Mouse (Mus musculus) retina, postnatal 1 day (tissue): ENCODE measurements at regions not wholly inside any gene's neighbourhood (a gene's known extent, or its start where the extent isn't known, plus 50 kb on each side); places are given as distances from the start of the nearest gene placed in this dataset.

Source experiments
- DNase-seq: peaks from one replicate; pipeline ENCODE4 v3.0.0-alpha.2; 2012

DNA sequence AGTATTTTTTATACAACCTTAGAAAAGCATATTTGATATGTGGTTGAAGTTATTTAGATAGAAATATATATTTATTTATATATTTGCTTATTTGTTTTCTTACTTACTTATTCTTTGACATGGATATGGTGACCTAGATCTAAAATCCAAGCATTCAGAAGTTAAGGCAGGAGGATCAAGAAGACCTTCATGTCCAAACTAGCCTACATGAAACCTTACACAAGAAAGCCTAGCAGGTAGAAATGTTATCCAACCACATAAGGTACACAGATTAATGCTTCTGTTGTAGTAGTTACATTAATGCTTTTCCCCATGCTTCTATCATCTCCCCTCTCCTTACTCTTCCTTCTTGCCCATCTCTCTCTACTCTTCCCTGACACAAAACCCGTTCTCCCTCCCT is 93.2 kb upstream of the Cpeb2 start:
- no peak for DNase-seq

DNA sequence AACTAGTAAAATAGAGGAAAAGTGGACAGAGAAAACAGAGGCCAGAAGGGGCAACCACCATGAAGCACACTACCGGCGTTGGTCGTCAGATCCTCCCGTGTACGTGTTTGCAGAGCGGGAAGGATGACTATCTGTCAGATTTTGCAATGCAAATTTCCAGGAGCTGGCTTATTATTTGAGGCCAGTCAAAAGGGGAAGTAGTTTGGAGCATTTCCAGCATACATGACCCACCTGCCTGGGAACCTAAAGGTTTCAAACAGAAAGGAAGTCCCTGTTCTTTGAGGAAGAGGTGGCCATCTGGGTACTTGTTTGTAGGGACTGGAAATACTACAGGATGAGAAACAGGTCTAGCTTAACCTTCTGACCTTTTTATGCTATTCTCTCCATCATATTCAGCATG is 87.0 kb upstream of the Cpeb2 start:
- DNase-seq, result no peak

DNA sequence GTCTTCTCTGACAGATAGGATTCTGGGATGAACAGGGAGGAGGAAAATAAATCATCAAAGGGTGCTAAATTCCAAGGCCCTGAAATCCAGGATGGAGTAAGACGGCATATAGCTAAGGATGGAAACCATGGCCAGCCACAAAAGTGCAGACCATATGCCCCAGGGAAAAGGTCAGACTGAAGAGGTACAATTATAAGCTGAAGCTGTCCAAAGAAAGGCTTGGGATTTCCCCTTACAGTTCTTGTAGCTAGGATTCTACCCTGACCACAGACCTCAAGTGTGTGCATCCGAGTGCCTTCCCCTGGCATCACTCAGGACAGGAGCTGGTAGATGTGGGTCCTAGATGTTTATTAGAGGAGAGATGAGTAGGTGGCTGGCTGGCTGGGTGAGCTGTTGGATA is 86.0 kb upstream of the Cpeb2 start:
- no peak for DNase-seq

DNA sequence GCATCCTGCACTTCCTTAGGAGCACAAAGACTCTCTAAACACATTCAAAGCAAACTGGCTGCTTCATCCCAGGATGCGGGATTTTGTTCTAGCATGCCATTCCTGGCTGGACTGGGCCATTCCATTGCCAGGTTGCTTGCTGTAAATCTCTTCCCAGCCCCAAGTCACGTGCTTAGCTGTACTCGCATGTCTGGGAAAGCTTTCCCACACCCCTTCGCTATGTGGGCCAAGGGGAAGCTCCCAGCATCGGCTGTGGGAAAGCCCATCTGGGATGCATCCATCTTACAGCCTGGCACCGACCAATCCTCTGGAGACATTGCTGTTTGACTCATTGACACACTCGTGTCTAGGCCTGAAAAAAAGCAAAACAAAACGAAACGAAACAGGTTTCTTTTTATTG is 84.5 kb upstream of the Cpeb2 start:
- DNase-seq, result peak; percentile 58

DNA sequence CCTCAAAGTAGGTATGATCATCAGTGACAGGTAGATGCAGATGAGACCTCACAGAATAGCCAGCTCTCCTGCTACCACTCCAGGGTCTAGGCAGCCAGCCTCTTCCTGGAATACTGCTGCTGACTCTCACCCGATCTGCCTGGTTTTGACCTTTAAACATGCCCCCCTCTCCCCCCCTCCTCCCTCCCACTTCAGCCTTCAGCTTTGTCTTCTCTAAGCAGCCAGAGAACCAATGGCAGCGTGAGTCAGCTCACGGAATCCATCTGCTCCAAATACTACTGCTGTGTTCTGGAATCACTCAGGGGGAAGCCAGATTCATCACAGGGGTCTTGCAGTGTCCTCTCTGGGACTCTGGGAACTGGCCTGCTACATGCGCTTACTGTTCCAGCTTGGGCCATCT is 83.4 kb upstream of the Cpeb2 start:
- peak; percentile 35 for DNase-seq

DNA sequence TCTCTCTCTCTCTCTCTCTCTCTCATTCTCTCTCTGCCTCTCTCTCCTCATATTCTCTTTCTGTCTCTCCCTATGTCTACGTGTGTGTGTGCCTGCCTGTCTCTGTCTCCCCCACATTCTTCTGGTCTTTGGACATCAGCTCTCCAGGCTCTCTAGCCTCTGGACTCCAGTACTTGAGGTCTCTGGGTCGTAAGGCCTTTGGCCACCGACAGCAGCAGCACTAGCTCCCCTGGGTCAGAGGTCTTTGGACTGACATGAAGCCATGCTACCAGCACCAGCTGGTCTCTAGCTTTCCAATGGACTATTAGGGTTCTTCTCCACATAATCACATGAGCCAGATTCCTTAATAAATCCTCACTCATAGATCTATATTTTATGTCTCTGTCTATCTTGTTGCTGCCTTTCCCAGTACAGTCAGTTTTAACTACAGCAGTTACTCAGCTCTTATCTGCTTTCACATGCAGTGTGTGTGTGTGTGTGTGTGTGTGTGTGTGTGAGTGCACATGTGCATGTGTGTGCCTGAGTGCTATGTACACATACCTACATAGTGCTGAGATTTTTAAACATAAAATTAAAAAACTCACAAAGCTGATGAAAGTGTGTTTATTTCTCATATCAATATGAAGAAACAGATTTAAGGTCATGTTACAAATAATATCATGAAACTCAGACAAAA is 81.7 kb upstream of the Cpeb2 start:
- no peak for DNase-seq

DNA sequence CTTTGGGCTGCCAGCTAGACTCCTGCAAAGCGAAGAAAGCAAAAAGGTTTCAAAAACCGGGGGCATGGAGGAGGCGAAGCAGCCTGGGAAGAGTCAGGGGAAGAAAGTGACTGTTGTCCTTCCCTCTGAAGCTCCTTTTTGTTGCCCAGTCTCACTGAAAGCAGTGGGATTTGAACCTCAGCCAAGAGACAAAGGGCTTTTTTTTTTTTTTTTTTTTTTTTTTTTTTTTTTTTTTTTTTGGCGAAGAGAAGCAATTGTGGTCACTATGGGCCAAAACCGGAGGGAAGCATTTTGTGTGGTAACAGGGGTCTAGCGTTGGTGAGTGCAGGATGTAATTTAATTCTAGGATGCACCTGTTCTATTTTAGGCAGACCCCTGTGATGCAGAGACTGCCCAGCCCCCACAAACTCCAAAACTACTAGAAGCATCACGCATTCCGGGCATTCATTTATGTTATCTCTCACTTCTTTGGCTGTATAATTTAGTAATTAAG is 80.8 kb upstream of the Cpeb2 start:
- no peak for DNase-seq

DNA sequence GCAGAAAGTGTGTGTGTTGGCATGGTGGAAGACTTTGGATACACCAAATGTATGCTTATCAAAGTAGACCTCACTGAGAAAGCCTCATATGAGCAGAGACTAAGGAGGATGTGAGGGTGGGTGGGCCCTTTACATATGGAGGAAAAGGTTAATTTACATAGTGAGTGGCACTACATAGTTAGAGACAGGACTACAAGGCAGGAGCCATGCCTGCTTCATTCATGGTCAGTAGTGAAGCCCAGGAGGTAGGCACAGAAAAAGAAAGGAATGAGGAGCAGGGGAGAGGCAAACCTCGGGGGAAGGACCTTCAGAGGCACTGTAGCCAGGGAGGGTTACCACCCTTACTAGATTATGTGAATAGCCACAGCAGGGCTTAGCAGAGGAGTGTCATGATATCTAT is 80.1 kb upstream of the Cpeb2 start:
- no peak for DNase-seq

DNA sequence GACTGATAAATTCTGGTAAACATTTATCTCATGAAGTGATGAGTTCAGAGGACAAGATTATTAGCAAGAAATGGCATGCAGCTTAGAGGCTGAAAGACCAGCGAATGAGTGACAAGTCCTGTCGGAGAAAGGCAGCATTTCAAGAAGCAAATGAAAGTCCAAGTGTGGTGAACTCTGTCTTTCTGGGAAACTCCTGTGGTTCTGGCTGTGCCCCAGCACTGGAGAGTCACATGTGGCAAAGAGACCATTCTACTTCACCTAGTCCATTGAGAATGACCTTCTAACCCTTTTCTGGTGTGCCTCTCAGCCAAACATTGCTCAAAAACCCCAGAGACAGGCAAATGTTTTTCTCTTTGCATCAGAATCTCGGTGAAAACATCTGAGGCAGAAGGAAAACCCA is 76.2 kb upstream of the Cpeb2 start:
- no peak for DNase-seq

DNA sequence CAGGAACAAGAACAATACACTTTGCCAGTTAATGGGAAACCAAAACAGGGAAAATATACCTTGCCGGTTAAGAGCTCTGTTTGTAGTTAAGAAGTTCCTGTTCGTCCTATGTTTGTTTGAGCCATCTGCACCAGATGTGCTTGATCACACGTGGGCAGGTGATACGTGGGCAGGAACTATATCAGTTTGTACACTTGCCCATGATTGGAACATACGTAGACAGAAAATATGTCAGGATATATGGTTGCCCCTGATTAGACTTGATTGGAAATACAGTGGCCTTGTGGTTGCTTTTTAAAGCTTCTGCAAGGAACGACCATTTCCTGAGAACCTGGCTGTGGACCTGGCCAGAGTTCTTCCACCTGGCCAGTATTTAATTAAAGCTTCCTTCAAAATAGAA is 72.8 kb upstream of the Cpeb2 start:
- no peak for DNase-seq

DNA sequence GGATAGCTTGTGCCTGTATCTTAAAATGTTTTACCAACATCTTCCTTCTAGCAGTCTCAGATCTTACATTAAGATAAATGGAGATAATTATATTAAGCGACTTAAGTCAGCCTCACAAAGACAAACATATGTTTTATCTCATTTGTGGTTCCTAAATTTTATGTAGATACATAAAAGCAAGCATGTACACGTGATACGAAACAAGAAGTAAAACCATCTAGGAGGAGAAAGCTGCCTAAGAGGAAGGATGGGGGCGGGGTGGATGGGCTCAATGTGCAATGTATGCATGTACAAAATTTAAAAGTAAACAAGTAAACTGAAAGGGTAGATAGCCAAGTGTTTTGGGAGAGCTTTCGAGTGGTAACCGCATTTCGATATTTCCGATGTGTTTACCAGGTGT is 51.5 kb upstream of the Cpeb2 start:
- no peak for DNase-seq
